Mouse (Mus musculus): ENCODE data around the gene Hdx.

The Hdx gene

DNA sequence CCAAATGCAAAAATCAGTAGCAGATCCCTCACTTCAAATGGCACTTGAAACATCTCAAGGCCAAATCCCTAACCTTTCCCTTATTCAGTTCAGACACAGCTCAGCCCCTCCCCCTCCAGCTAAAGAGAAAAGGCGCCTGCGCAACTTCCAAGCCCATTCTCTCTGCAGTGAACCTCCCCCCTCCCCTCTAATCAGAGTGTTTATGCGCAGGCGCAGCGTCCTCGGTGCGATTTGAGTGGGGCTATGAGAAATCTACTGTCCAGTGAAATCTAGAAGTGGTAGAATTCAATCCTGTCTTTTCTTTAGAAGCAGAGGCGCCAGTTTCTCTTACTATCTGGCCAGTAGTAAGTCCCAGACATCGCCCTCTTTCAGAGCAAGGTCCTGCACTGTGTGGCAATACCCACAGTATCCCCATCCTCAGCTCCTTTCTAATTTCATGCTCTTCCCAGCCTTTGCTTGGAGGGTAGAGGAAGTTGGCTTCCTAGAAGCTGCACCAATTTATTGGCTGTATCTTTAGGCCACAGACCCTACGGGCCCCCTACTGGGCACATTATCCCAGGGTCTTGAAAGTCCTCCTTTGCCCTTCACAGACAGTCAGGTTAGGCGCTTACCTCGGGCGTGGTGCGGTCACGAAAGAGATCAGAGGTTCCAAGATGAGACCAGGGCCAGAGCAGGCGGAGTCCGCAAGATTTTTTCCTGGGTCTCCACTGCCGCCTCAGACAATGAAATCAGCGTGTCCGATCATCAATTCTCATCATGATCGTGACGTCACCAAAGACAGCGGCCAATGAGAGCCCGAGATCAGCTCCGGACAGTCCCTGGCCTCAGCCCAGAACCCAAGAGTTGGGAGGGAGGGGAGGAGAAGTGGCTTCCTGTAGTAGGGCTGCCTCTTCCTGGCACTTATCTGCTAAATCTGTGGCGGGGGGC, at the start of gene Hdx:
TSS of gene Hdx (minus strand) at position 724 of the 927 bp plus-strand sequence.
- peak in 1 of 2 experiments; percentile 13 for DNase-seq (ENCODE audit: low spot score in 2 of 2)

DNA sequence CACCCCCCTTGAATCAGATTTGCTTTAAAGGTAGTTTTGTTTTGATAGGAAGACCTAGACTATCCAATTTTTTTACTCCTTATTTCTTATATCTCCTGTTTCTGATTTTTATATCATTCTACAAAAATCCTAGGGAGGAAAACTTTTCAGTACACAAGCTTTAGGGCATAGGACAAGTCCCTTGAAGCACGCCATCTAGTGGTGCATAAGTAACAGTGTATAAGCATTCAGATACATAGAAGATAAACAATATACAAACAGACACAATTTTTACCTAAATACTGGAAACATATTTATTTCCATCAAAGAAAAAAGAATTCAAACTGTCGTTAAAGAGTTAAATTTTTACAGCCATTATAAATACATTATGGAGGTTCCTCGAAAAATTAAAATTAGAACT, 11.2 kb downstream of the Hdx start:
- no peak for DNase-seq (ENCODE audit: low spot score in 2 of 2)

GRCm38 (mm10) chrX:111671685-111672084, 25.2 kb downstream of the Hdx start:
- no peak for DNase-seq (ENCODE audit: low spot score in 2 of 2)

- DNase-seq (ENCODE audit: low spot score in 2 of 2), result no peak
Observed at GRCm38 (mm10) chrX:111660381-111660780, 36.5 kb downstream of the Hdx start.

- no peak for DNase-seq (ENCODE audit: low spot score in 2 of 2)
Observed at GRCm38 (mm10) chrX:111658671-111659070, 38.2 kb downstream of the Hdx start.

GRCm38 (mm10) chrX:111644945-111645344, 51.9 kb downstream of the Hdx start:
- no peak for DNase-seq (ENCODE audit: low spot score in 2 of 2)

DNA sequence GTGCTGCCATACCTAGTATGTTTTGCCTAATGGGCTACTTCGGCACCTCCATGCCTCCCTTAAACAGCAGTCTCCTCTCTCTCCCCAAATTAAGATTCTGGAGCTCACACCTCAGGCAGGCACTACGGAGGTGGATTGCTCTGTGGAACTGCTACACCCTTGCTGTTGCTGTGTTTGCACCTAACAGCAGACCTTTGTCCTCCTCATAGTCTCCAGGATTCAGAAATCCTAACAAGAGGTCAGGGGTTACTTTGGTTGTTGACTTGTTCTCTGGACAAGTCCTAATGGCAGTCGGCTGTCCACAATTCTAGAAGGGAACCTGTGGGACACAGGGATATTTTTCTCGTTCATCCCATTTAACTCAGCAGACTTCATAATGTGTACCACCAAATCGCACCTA, 56.3 kb downstream of the Hdx start:
- DNase-seq (ENCODE audit: low spot score in 2 of 2), result no peak

DNA sequence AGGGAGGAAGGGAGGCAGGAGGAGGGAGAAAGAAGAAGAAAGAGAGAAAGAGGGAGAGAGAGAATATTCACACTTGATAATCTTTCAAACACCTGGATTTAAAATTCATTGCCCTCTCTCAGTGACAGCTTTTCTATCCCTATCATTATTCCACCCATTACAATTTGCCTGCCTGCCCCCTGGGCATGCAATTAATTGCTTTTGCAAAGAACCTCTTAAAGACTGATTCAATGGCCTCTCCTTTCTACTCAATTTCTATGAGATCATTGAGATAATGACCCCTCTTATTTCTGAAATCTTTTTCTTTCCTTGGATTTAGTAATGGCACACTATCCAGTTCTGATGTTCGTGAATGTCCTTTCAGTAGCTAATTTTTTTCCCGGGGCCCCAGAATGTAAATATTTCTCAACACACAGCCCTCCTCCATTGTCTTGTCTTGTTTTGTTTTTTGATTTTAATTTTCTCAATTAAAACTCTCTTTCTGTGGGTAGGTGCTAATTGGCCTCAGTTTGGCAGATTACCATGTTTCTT, 99.2 kb downstream of the Hdx start:
- no peak for DNase-seq (ENCODE audit: low spot score in 2 of 2)

- DNase-seq (ENCODE audit: low spot score in 2 of 2), result no peak
Observed at GRCm38 (mm10) chrX:111587616-111588015, 109.3 kb downstream of the Hdx start.

- no peak for DNase-seq (ENCODE audit: low spot score in 2 of 2)
Observed at GRCm38 (mm10) chrX:111577044-111577443, 119.8 kb downstream of the Hdx start.

DNA sequence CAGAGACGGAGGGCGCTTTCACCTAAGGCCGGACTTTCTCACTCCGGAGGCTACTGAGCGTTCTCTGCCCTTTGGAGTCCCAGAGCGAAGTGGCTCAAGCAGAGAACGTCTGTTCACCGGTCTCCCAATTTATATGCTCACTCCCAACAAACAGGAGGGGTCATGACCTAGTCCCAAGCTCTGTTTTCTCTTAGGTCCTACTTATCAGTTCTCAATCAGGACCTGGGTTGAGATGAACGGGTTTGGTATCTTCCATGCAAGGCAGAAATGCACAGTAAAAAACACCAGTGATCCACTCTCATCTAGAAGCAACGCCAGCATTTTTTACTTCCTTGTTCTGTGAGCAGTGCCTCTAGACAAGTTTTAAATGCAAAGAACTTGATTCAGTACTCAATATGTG, 159.0 kb downstream of the Hdx start, which contains the start of gene Rps6ka6:
TSS of gene Rps6ka6 (minus strand) at position 101 of the 400 bp plus-strand sequence.
- no peak for DNase-seq (ENCODE audit: low spot score in 2 of 2)

Data from spleen, postnatal 10 days (tissue).